In genomic region chr12:69680635-69681565, GRCm38 (mm10) we compare ENCODE assay signal across 8 mouse cellular contexts. TPM values are rescaled to one million over a fixed set of nuclear protein-coding genes. Genes with fewer than 3 reads are reported as not detected.
A peak's percentile ranks its signal among the peaks of the same experiment; 100 is the strongest.
DNase-seq lines count a peak whose midpoint lies in the region; ATAC-seq lines count a peak whose summit lies in the region.

No protein-coding gene starts in this region.

- peaks cover 10% of the 10 kb centered on the region for H3K4me1 ChIP-seq in limb, embryonic 10.5 days
- peaks cover 19% of the 10 kb centered on the region for H3K4me1 ChIP-seq in midbrain, embryonic 10.5 days

- ATAC-seq in cerebellum, adult (ENCODE audit: insufficient number of reproducible peaks, low FRiP score, low TSS enrichment): no peak; the same call in 1 of the 2 replicates
- ATAC-seq in common myeloid progenitor, adult 5-6 weeks (replicated peaks; ENCODE audit: low read depth, poor library complexity, severe bottlenecking): peak; percentile 54

- peak overlapping the region; percentile 98 for H3K27ac ChIP-seq in limb, embryonic 10.5 days
- H3K27ac ChIP-seq in midbrain, embryonic 10.5 days (replicated peaks): peak overlapping the region; percentile 96

- DNase-seq in cerebellum, adult 11-12 months: peak; percentile 54
- DNase-seq in gastrocnemius, postnatal 10 days: peak; percentile 54
- DNase-seq in induced T-regulatory cell, adult 2 months (ENCODE audit: low read depth): peak; percentile 85
- DNase-seq in limb, embryonic 10.5 days (ENCODE audit: low spot score): peak; percentile 68
- DNase-seq in midbrain, embryonic 10.5 days (ENCODE audit: low spot score): peak; percentile 66
- peak; percentile 54 for DNase-seq in spleen, adult 12 weeks (ENCODE audit: low spot score)

- peak overlapping the region; percentile 91 for H3K4me3 ChIP-seq in limb, embryonic 10.5 days
- H3K4me3 ChIP-seq in midbrain, embryonic 10.5 days: peak overlapping the region; percentile 92

- WGBS in limb, embryonic 10.5 days: under 1% methylated on average over 56 of the region's 56 CpGs
- WGBS in midbrain, embryonic 10.5 days: 2% methylated on average over 56 of the region's 56 CpGs

- no peaks in the 10 kb centered on the region for H3K9me3 ChIP-seq in limb, embryonic 10.5 days (replicated peaks)
- H3K9me3 ChIP-seq in midbrain, embryonic 10.5 days (replicated peaks): no peaks in the 10 kb centered on the region

- no peaks in the 10 kb centered on the region for H3K27me3 ChIP-seq in limb, embryonic 10.5 days (ENCODE audit: low read depth, poor library complexity, severe bottlenecking)
- peaks cover 4% of the 10 kb centered on the region for H3K27me3 ChIP-seq in midbrain, embryonic 10.5 days (ENCODE audit: low read depth, poor library complexity, severe bottlenecking)

- H3K36me3 ChIP-seq in limb, embryonic 10.5 days: no peaks in the 10 kb centered on the region
- no peaks in the 10 kb centered on the region for H3K36me3 ChIP-seq in midbrain, embryonic 10.5 days

RNA-seq across cellular contexts. Expression of gene Sos2, which starts 0.8 kb away (rescaled TPM):
- total RNA-seq in common myeloid progenitor, adult 5-6 weeks (2017): 40.8 and 59.9 TPM in 2 replicates
- total RNA-seq in gastrocnemius, postnatal 10 days (2021): 10 to 100 TPM; 31.3 to 35.6 TPM
- 8.3 and 10.0 TPM in 2 replicates for polyA plus RNA-seq in limb, embryonic 10.5 days (2016; fragmentation: Nextera tagmentation; extraction: Ambion mirVana)
- 7.8 and 10.4 TPM in 2 replicates for polyA plus RNA-seq in midbrain, embryonic 10.5 days (2016; fragmentation: Nextera tagmentation; extraction: Ambion mirVana)

RNA-seq across cellular contexts. Expression of gene L2hgdh, which starts 43.8 kb away (rescaled TPM):
- 34.4 and 40.3 TPM in 2 replicates for total RNA-seq in common myeloid progenitor, adult 5-6 weeks (2017)
- total RNA-seq in gastrocnemius, postnatal 10 days (2021): 10 to 100 TPM; 31.1 to 32.6 TPM
- 21.3 and 22.7 TPM in 2 replicates for polyA plus RNA-seq in limb, embryonic 10.5 days (2016; fragmentation: Nextera tagmentation; extraction: Ambion mirVana)
- polyA plus RNA-seq in midbrain, embryonic 10.5 days (2016; fragmentation: Nextera tagmentation; extraction: Ambion mirVana): 15.7 and 16.5 TPM in 2 replicates

RNA-seq across cellular contexts. Expression of gene Atp5s, which starts 43.9 kb away (rescaled TPM):
- 27.3 and 29.0 TPM in 2 replicates for total RNA-seq in common myeloid progenitor, adult 5-6 weeks (2017)
- 10 to 100 TPM in 1 of 2 experiments, 1 to 10 TPM in 1; 8.4 to 12.1 TPM for total RNA-seq in gastrocnemius, postnatal 10 days (2021)
- 26.3 and 27.9 TPM in 2 replicates for polyA plus RNA-seq in limb, embryonic 10.5 days (2016; fragmentation: Nextera tagmentation; extraction: Ambion mirVana)
- 20.4 and 21.2 TPM in 2 replicates for polyA plus RNA-seq in midbrain, embryonic 10.5 days (2016; fragmentation: Nextera tagmentation; extraction: Ambion mirVana)
